Mouse (Mus musculus) liver, adult (tissue): ENCODE measurements around the gene Ap4b1.

ENCODE experiments used
- GATA4 ChIP-seq: IDR thresholded peaks from 2 replicates; pipeline ENCODE4 v1.6.1; 2014; ENCODE audit warnings: mild to moderate bottlenecking, low read length; ENCODE audit not compliant: insufficient replicate concordance

The Ap4b1 gene

DNA sequence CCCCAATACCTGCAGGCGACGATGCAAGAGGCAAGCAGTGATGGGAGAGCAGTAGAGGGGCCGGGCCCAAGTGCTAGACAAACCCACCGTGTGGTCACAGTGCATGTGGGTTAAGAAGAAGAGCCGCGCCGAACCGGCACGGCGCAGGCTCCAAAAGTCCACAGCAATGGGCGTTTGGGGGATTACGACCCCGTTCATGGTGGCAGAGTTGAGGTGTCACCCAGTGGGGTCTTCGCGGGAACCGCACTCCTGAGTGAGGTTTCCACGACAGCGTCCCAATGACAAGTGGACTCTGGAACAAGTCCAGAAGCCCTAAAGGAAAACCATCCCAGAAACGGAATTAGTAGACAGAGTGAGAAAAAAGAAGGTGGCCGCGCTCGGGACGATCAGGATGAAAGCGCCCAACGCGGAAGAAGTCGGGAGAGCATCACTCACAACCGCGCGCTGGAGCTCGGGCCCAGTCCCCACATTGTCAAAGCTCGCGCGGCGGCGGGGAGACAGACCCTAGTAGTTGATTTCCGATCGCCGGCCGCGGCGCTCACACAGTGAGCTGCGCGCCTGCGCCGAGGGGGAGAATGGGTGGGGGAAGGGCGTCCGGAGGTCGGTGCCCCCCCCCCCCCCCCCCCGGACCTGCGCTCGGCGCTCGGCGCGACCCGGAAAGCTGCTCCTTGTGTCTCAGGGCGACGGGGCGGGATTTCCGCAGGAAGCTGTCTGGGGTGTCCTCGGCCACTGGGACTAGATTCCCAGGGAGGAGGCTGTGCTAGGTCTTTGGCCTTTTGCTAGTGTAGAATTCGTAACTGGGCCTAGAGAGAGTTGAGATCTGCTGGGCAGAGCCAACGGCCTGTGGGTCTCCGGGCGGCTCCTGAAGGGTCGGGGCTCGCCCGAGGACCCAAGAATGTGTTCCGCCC lies at the start of gene Ap4b1, which contains the start of the genes Dclre1b and Gm43064:
Gene Ap4b1 (plus strand): TSS at position 630 of the 908 bp plus-strand sequence.
Gene Dclre1b (minus strand): TSS at position 554 of the 908 bp plus-strand sequence.
Gene Gm43064 (plus strand): TSS at position 683 of the 908 bp plus-strand sequence.
- TF ChIP-seq GATA4 = peak; percentile 46; the same call in 1 of the 2 replicates

GRCm38 (mm10) chr3:103766789-103767188 lies 42.5 kb upstream of the Ap4b1 start:
- TF ChIP-seq GATA4 = no peak

GRCm38 (mm10) chr3:103771531-103772130 lies 37.7 kb upstream of the Ap4b1 start:
- no peak for TF ChIP-seq GATA4

- peak; percentile 6; the same call in 1 of the 2 replicates for TF ChIP-seq GATA4
These were observed 36.5 kb upstream of the Ap4b1 start for GRCm38 (mm10) chr3:103772846-103773245.

DNA sequence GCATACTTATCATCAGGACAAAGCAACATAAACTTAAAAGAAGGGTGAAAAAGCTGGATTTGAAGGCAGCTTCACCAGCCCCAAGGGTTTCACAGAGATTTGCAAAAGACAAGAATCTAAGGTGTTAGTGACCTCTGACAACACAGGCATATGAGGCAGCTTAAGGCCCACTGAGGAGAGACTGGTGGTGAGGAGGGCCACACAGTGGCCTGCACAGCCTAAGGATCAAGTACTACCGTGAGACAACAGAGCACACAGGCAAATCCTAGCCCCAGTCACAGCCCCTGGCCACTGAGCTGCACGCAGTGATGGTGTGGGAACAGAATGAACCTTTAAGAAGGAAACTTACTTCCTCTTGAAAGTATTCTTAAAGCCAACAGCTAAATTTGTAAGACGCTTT lies 35.8 kb upstream of the Ap4b1 start:
- TF ChIP-seq GATA4 = no peak

DNA sequence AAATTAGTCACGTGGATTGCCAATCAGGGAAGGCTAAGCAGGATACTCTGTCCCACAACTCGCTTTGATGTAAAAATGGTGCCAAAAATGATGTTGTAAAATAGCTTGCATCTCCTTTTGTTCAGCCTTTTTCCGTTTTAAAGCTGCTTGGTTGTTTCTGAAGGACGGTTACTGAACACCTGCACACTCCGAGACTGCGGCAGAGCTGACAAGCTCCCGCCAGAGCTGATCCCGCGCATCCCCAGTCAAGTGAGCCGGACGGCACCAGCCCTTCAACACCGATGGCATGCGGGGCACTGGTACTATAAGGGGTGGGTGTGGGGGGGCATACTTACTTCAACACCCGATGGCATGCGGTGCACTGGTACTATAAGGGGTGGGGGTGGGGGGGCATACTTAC lies 35.3 kb upstream of the Ap4b1 start:
- TF ChIP-seq GATA4 = no peak

GRCm38 (mm10) chr3:103777940-103778339 lies 31.4 kb upstream of the Ap4b1 start:
- no peak for TF ChIP-seq GATA4

- TF ChIP-seq GATA4 = no peak
These were observed 30.7 kb upstream of the Ap4b1 start for GRCm38 (mm10) chr3:103778660-103779059.

DNA sequence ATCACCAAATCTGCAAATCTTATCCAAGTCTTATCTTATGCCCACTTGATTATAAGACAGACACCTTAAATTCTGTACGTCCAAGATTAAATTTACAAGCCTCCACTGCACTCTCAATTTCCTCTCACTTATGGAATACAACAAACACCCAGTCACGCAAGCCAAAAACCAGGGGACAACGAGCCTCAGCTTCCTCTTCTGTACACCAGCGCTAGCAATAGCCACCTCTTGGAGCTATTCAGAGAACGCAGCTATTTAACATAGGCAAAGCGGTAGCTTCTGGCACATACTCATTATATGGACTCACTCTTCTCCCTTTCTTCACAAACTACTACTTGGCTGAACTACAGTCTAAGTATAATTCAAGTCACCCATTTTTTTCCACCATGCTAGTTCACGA lies 30.1 kb upstream of the Ap4b1 start:
- TF ChIP-seq GATA4 = no peak

DNA sequence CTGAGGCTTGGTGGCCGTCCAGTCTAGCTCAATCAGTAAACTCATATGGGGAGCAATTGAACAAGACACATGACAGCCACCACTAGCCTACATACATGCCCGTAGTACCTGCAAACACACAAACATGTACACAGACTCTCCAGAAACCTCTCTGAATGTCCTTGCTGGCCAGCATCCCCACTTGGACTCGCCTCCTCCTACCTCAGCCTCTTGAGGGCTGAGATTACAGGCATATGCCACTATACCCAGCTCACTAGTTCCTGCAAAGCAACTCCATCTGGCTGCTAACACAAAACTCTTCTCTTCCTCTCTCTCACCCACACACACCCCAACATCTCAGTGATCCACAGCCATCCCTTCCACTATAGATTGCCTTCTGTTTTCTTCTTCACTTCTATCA lies 29.0 kb upstream of the Ap4b1 start:
- TF ChIP-seq GATA4 = no peak

- TF ChIP-seq GATA4 = no peak
These were observed 28.5 kb upstream of the Ap4b1 start for GRCm38 (mm10) chr3:103780777-103781176.

DNA sequence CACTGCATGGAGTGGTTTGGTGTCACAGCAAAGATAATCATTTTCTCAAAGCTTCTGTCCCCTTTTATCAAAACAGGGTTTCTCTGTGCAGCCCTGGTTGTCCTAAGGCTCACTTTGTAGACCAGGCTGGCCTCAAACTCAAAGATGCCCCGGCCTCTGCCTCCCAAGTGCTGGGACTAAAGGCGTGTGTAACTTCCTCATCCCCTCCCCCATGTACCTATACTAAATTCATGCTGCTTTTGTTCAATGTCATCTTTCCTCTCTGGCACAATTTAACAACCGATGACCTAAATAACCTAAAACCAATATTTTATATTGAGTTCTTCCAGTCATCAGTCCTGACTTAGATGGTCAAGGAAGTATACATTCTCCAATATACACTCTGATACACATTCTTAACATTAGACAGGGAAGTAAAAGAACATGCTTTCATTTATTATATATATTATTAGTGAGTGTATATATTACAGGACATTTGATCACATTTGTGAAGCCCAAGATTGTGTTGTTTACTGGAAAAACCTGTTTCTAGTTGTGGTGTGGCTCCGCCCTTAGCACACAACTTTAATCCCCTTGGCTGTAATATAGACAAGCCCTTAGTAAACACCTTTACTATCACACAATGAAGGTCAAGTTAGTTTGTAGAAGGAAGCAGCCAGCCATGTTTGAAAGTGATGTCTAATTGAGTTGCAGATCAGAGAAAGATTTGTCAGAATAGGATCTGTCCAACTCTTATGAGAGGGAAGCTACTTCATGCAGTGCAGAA lies 26.3 kb upstream of the Ap4b1 start:
- no peak for TF ChIP-seq GATA4

DNA sequence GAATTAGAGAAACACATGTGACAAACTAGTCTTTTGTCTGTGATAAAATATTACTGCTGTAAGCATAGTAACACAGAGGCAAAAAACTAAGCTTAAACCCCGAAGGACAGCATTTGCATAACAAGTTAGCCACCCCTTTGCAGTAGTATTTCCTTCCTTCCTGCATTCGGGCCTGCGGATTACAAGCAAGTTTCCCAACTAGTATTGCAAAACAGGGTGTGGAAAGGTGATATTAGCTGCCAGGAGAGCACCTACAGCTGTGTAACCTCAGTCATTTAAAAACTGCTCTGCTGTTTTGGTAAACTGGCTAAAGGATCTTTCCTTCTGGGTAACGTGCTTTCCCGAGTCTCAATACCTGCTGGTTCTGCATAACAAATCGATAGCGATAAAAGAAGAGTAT lies 22.1 kb upstream of the Ap4b1 start:
- TF ChIP-seq GATA4 = no peak

DNA sequence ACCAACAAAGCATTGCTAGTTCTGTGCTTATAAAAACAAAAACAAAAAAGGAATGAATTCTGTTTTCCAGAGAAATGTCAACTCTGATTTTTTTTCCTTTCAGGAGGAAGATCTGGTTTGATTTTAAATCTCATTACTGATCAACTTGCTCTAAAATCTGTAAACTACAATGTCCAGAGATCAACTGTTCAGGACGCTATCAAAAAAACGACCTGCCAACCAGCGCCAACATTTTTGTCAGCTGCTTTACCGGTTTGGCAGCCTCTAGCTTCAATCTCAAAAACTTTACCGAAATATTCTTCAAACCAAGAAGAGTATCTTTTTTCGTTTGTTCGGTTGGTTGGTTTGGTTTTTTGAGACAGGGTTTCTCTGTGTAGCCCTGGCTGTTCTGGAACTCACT lies 20.2 kb upstream of the Ap4b1 start:
- TF ChIP-seq GATA4 = no peak

DNA sequence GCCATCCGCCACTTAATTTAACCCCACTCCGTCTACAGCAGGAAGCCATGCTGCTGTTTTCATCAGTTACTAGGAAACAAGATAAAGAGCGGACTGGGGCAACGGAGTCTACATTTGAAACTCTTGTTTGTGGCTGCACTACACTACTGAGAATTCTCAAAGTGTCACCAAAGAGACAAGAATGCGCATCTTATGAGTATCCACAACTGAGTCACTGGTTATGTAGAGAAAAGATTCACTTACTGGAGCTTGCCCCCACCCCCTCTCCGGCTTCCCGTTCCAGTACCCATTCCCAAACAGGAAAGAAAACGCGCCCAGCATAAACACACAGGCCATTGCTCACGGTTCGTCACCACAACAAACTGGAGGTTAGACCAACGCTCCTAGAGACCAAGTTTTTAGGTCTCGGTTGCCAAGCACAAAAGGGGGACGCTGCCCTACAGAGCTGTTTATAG lies 19.4 kb upstream of the Ap4b1 start:
- peak; percentile 35; the same call in 1 of the 2 replicates for TF ChIP-seq GATA4
